Mouse (Mus musculus) stomach, postnatal 0 days (tissue): Measurements from ENCODE around the gene Zrsr2.

ENCODE experiments used
- CTCF ChIP-seq: IDR thresholded peaks from 2 replicates; pipeline ENCODE4 v1.5.1; 2016; ENCODE audit warnings: antibody characterized with exemption, low read depth, mild to moderate bottlenecking, moderate library complexity
- EP300 ChIP-seq: optimal IDR thresholded peaks from 2 replicates; pipeline ENCODE3; 2016; ENCODE audit warnings: antibody characterized with exemption

GRCm38 (mm10) chrX:163981500-163981899 is 23.0 kb upstream of the Zrsr2 start:
- TF ChIP-seq CTCF (no peak; the same call in 1 of the 2 replicates), EP300 (no peak)
